In the genomic region with DNA sequence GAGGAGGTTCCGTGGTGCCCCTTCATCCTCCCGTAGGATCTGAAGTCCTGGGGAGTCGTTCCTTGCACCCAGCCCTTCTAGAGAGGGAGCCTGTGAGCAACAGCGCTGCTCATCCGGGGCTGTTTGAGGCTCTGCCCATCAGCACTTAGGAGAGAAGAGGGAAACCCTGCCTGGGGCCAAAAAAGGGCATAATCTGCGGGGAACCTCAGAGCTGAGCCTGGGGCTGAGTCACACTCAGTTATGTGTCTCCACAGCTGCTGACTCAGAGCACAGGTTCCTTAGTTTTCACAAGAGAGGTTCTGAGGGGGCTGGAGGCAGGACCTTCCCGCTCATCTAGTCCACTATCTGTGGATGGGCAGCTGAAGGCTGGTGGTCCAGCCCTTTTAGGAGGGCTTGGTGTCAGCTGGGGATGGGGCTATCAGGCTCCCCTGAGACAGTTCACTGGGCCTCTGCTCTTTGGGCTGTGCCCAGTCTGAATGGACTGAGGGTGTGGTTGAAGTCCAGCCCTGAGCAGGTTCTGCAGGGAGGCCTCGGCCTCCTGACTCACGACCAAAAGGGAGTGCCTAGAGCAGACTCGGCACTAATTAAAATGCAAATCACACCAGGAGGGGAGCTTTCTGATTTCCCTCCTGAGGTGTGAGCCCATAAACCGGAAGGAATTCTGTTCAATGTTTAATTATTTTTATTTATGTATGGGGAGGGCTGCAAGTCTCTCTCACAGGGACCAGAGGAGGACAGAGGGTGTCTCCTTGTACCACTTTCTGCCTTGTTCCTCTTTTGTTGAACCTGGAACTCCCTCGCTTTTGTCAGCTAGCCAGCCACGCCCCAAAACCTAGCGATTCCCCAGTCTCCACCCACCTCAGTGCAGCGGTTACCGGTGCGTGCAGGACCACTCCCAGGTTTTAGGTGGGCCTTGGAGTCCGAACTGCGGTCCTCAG, we compare ENCODE assay signal across 8 mouse cellular contexts. TPM values are rescaled to one million over a fixed set of nuclear protein-coding genes. Genes with fewer than 3 reads are reported as not detected.
A peak's percentile ranks its signal among the peaks of the same experiment; 100 is the strongest.
DNase-seq lines count a peak whose midpoint lies in the region; ATAC-seq and TF ChIP-seq lines count a peak whose summit lies in the region.

No protein-coding gene starts in this region.

- no peak for TF ChIP-seq CTCF in lung, adult 2 months (IDR thresholded peaks at IDR 0.05; ENCODE audit: insufficient read depth, low read length)

- H3K4me1 ChIP-seq in lung, adult 2 months (ENCODE audit: control insufficient read depth, insufficient read depth, low read length), result no peaks in the 10 kb centered on the region
- H3K4me1 ChIP-seq in limb, embryonic 10.5 days, result peaks cover 17% of the 10 kb centered on the region
- H3K4me1 ChIP-seq in midbrain, embryonic 16.5 days (ENCODE audit: control insufficient read depth, insufficient read depth, low read length), result peaks cover 2% of the 10 kb centered on the region; the same call in 1 of the 2 replicates

- H3K9ac ChIP-seq in midbrain, embryonic 16.5 days (ENCODE audit: low read depth, low read length), result 0 out of 2 replicates have a peak overlapping the region, but pooled peaks have one; percentile 30

- peak overlapping the region; percentile 36 for H3K4me2 ChIP-seq in midbrain, embryonic 16.5 days (ENCODE audit: low read length)

- H3K9me3 ChIP-seq in limb, embryonic 10.5 days (replicated peaks), result 0 out of 2 replicates have a peak, but pooled peaks cover 2% of the 10 kb centered on the region
- H3K9me3 ChIP-seq in midbrain, embryonic 16.5 days (replicated peaks; ENCODE audit: control insufficient read depth, low read length, poor library complexity, severe bottlenecking), result 0 out of 2 replicates have a peak, but pooled peaks cover 4% of the 10 kb centered on the region

- H3K4me3 ChIP-seq in lung, adult 2 months (replicated peaks; ENCODE audit: extremely low read depth, low read depth, low read length), result no peak overlapping the region
- peak overlapping the region; percentile 13; the same call in 1 of the 2 replicates for H3K4me3 ChIP-seq in limb, embryonic 10.5 days
- H3K4me3 ChIP-seq in midbrain, embryonic 16.5 days (ENCODE audit: low read depth, low read length), result no peak overlapping the region

- ATAC-seq in granulocyte monocyte progenitor cell, adult 5-6 weeks (replicated peaks; ENCODE audit: poor library complexity, severe bottlenecking), result peak; percentile 89
- ATAC-seq in midbrain, embryonic 16.5 days, result no peak

- WGBS in lung, adult 2 months, result 26% methylated on average over 19 of the region's 19 CpGs
- 5% methylated on average over 19 of the region's 19 CpGs for WGBS in limb, embryonic 10.5 days
- WGBS in midbrain, embryonic 16.5 days, result 7% methylated on average over 19 of the region's 19 CpGs

- H3K36me3 ChIP-seq in limb, embryonic 10.5 days, result no peaks in the 10 kb centered on the region
- H3K36me3 ChIP-seq in midbrain, embryonic 16.5 days (ENCODE audit: control insufficient read depth, insufficient read depth, low read length), result no peaks in the 10 kb centered on the region

- peaks cover 39% of the 10 kb centered on the region for H3K27me3 ChIP-seq in limb, embryonic 10.5 days (ENCODE audit: low read depth, poor library complexity, severe bottlenecking)
- H3K27me3 ChIP-seq in midbrain, embryonic 16.5 days (ENCODE audit: control insufficient read depth, insufficient read depth, low read depth, low read length), result peaks cover 3% of the 10 kb centered on the region

- peak; percentile 61 to 68 for DNase-seq in lung, adult 18-20 months
- DNase-seq in lung, adult 2 months, result no peak
- DNase-seq in adrenal gland, adult 8-10 months, result peak; percentile 68
- no peak for DNase-seq in limb, embryonic 10.5 days (ENCODE audit: low spot score)
- peak; percentile 54 for DNase-seq in urinary bladder, postnatal 25 days (ENCODE audit: low spot score)
- DNase-seq in cerebellum, adult 18-20 months, result no peak

- no peak for TF ChIP-seq POLR2A in lung, adult 2 months (IDR thresholded peaks at IDR 0.05; ENCODE audit: borderline replicate concordance, extremely low read depth, low read depth, low read length)

- H3K27ac ChIP-seq in limb, embryonic 10.5 days, result no peak overlapping the region
- H3K27ac ChIP-seq in midbrain, embryonic 16.5 days (ENCODE audit: low read length), result no peak overlapping the region

RNA-seq across cellular contexts. Expression of a gene that starts 10.8 kb away (rescaled TPM):
- polyA plus RNA-seq in lung, adult 2 months (2012; rRNA removed), result 69.0 and 71.5 TPM in 2 replicates
- 10 to 100 TPM; 53.3 to 96.0 (median 73.4) TPM for total RNA-seq in adrenal gland, adult 8-10 months (2022)
- total RNA-seq in granulocyte monocyte progenitor cell, adult 5-6 weeks (2014; fragmentation: Nextera tagmentation), result 5.2 and 18.1 TPM in 2 replicates
- 8.6 and 9.0 TPM in 2 replicates for total RNA-seq in granulocyte monocyte progenitor cell, adult 5-6 weeks (2017)
- polyA plus RNA-seq in limb, embryonic 10.5 days (2016; fragmentation: Nextera tagmentation; extraction: Ambion mirVana), result 65.2 and 86.5 TPM in 2 replicates
- 84.5 and 89.8 TPM in 2 replicates for polyA plus RNA-seq in midbrain, embryonic 16.5 days (2015; fragmentation: Nextera tagmentation; extraction: Ambion mirVana)

RNA-seq across cellular contexts. Expression of a gene that starts 36.6 kb away (rescaled TPM):
- polyA plus RNA-seq in lung, adult 2 months (2012; rRNA removed), result 0.26 TPM in 2 replicates
- total RNA-seq in adrenal gland, adult 8-10 months (2022), result under 1 TPM; 0.16 to 0.59 (median 0.19) TPM
- total RNA-seq in granulocyte monocyte progenitor cell, adult 5-6 weeks (2014; fragmentation: Nextera tagmentation), result not detected in 2 replicates
- total RNA-seq in granulocyte monocyte progenitor cell, adult 5-6 weeks (2017), result not detected in 2 replicates
- 0.06 TPM in 1 of 2 replicates, not detected in the other for polyA plus RNA-seq in limb, embryonic 10.5 days (2016; fragmentation: Nextera tagmentation; extraction: Ambion mirVana)
- polyA plus RNA-seq in midbrain, embryonic 16.5 days (2015; fragmentation: Nextera tagmentation; extraction: Ambion mirVana), result 0.14 and 0.21 TPM in 2 replicates

Comparison
In these comparisons a context has a peak if more than half of its experiments do, and no peak if none do; other contexts are left out.
1. DNase-seq: peak in lung, adult 18-20 months (2 of 2), adrenal gland, adult 8-10 months (single experiment) and urinary bladder, postnatal 25 days (single experiment); none in lung, adult 2 months (single experiment), limb, embryonic 10.5 days (single experiment) and cerebellum, adult 18-20 months (0 of 2).